Mouse (Mus musculus): ENCODE measurements around the gene Slc9a4. TPM values are rescaled to one million over a fixed set of nuclear protein-coding genes. Genes with fewer than 3 reads are reported as not detected.
"Not testable (repeated sequence)": the region's sequence is repeated elsewhere in the genome, so short reads cannot be mapped to it uniquely, and the experiment has no call there.

Slc9a4 gene
- polyA plus RNA-seq, 1 experiment from 2014 or later, result not detected

- H3K4me1 ChIP-seq (replicated peaks), result no peaks in the 10 kb centered on the region
- H3K27ac ChIP-seq (replicated peaks), result no peak overlapping the region
- H3K9ac ChIP-seq, result no peak overlapping the region
- H3K4me3 ChIP-seq (replicated peaks), result no peak overlapping the region
- H3K27me3 ChIP-seq, result no peaks in the 10 kb centered on the region
- no peak overlapping the region for H3K4me2 ChIP-seq
- no peaks in the 10 kb centered on the region for H3K9me3 ChIP-seq (replicated peaks)
- no peaks in the 10 kb centered on the region for H3K36me3 ChIP-seq (replicated peaks)
- ATAC-seq (ENCODE audit: insufficient read depth), result no peak
- WGBS (ENCODE audit: insufficient replicate concordance), result 41% methylated on average over 6 of the region's 6 CpGs
Observed at GRCm38 (mm10) chr1:40650803-40651497, 71.1 kb downstream of the Slc9a4 start.

GRCm38 (mm10) chr1:40657035-40657434, 77.2 kb downstream of the Slc9a4 start:
- Histone ChIP-seq H3K27ac (replicated peaks) (no peak overlapping the region), H3K4me1 (replicated peaks) (no peaks in the 10 kb centered on the region), H3K9me3 (replicated peaks) (no peaks in the 10 kb centered on the region), H3K27me3 (no peaks in the 10 kb centered on the region), H3K9ac (no peak overlapping the region), H3K4me2 (no peak overlapping the region), H3K4me3 (replicated peaks) (no peak overlapping the region), H3K36me3 (replicated peaks) (no peaks in the 10 kb centered on the region)
- no peak for ATAC-seq (ENCODE audit: insufficient read depth)
- WGBS (ENCODE audit: insufficient replicate concordance), result 53% methylated on average over 4 of the region's 4 CpGs

- Histone ChIP-seq H3K9me3 (replicated peaks) (no peaks in the 10 kb centered on the region), H3K36me3 (replicated peaks) (no peaks in the 10 kb centered on the region), H3K27me3 (no peaks in the 10 kb centered on the region), H3K27ac (replicated peaks) (no peak overlapping the region), H3K4me3 (replicated peaks) (no peak overlapping the region), H3K4me2 (no peak overlapping the region), H3K9ac (no peak overlapping the region), H3K4me1 (replicated peaks) (no peaks in the 10 kb centered on the region)
- ATAC-seq (ENCODE audit: insufficient read depth), result no peak
- 46% methylated on average over 8 of the region's 8 CpGs for WGBS (ENCODE audit: insufficient replicate concordance)
Observed at GRCm38 (mm10) chr1:40657978-40658496, 78.2 kb downstream of the Slc9a4 start.

- Histone ChIP-seq H3K4me1 (replicated peaks) (no peaks in the 10 kb centered on the region), H3K27me3 (no peaks in the 10 kb centered on the region), H3K4me3 (replicated peaks) (no peak overlapping the region), H3K9ac (no peak overlapping the region), H3K4me2 (no peak overlapping the region), H3K9me3 (replicated peaks) (no peaks in the 10 kb centered on the region), H3K36me3 (replicated peaks) (no peaks in the 10 kb centered on the region), H3K27ac (replicated peaks) (no peak overlapping the region)
- 55% methylated on average over 12 of the region's 12 CpGs for WGBS (ENCODE audit: insufficient replicate concordance)
- ATAC-seq (ENCODE audit: insufficient read depth), result no peak
Observed at GRCm38 (mm10) chr1:40659017-40659416, 79.1 kb downstream of the Slc9a4 start.

GRCm38 (mm10) chr1:40659496-40659895, 79.6 kb downstream of the Slc9a4 start:
- Histone ChIP-seq H3K36me3 (replicated peaks) (no peaks in the 10 kb centered on the region), H3K9ac (no peak overlapping the region), H3K27me3 (no peaks in the 10 kb centered on the region), H3K9me3 (replicated peaks) (no peaks in the 10 kb centered on the region), H3K4me3 (replicated peaks) (no peak overlapping the region), H3K27ac (replicated peaks) (no peak overlapping the region), H3K4me2 (no peak overlapping the region), H3K4me1 (replicated peaks) (no peaks in the 10 kb centered on the region)
- 57% methylated on average over 9 of the region's 9 CpGs for WGBS (ENCODE audit: insufficient replicate concordance)
- ATAC-seq (ENCODE audit: insufficient read depth), result no peak

GRCm38 (mm10) chr1:40660838-40661237, 81.0 kb downstream of the Slc9a4 start:
- H3K9me3 ChIP-seq (replicated peaks), result no peaks in the 10 kb centered on the region
- no peak overlapping the region for H3K4me2 ChIP-seq
- H3K9ac ChIP-seq, result no peak overlapping the region
- H3K36me3 ChIP-seq (replicated peaks), result no peaks in the 10 kb centered on the region
- ATAC-seq (ENCODE audit: insufficient read depth), result no peak
- WGBS (ENCODE audit: insufficient replicate concordance), result 58% methylated on average over 6 of the region's 6 CpGs
- no peaks in the 10 kb centered on the region for H3K4me1 ChIP-seq (replicated peaks)
- H3K27ac ChIP-seq (replicated peaks), result no peak overlapping the region
- H3K27me3 ChIP-seq, result no peaks in the 10 kb centered on the region
- no peak overlapping the region for H3K4me3 ChIP-seq (replicated peaks)

GRCm38 (mm10) chr1:40665401-40666370, 85.8 kb downstream of the Slc9a4 start:
- H3K4me2 ChIP-seq, result no peak overlapping the region
- H3K9ac ChIP-seq, result no peak overlapping the region
- H3K36me3 ChIP-seq (replicated peaks), result no peaks in the 10 kb centered on the region
- no peaks in the 10 kb centered on the region for H3K27me3 ChIP-seq
- H3K4me3 ChIP-seq (replicated peaks), result no peak overlapping the region
- H3K9me3 ChIP-seq (replicated peaks), result no peaks in the 10 kb centered on the region
- ATAC-seq (ENCODE audit: insufficient read depth), result no peak
- no peaks in the 10 kb centered on the region for H3K4me1 ChIP-seq (replicated peaks)
- 26% methylated on average over 12 of the region's 12 CpGs for WGBS (ENCODE audit: insufficient replicate concordance)
- H3K27ac ChIP-seq (replicated peaks), result no peak overlapping the region

GRCm38 (mm10) chr1:40667442-40667841, 87.6 kb downstream of the Slc9a4 start:
- H3K27me3 ChIP-seq; H3K9me3 ChIP-seq (replicated peaks); H3K9ac ChIP-seq; H3K4me3 ChIP-seq (replicated peaks); H3K4me2 ChIP-seq; ATAC-seq (ENCODE audit: insufficient read depth); H3K4me1 ChIP-seq (replicated peaks); H3K27ac ChIP-seq (replicated peaks); H3K36me3 ChIP-seq (replicated peaks): not testable (repeated sequence)
- 13% methylated on average over 3 of the region's 3 CpGs for WGBS (ENCODE audit: insufficient replicate concordance)

- WGBS (ENCODE audit: insufficient replicate concordance), result 50% methylated on average over 3 of the region's 3 CpGs
- Histone ChIP-seq H3K9ac (no peak overlapping the region), H3K36me3 (replicated peaks) (no peaks in the 10 kb centered on the region), H3K4me1 (replicated peaks) (no peaks in the 10 kb centered on the region), H3K27ac (replicated peaks) (no peak overlapping the region), H3K4me2 (no peak overlapping the region), H3K9me3 (replicated peaks) (no peaks in the 10 kb centered on the region), H3K4me3 (replicated peaks) (no peak overlapping the region), H3K27me3 (no peaks in the 10 kb centered on the region)
- no peak for ATAC-seq (ENCODE audit: insufficient read depth)
Observed at GRCm38 (mm10) chr1:40670025-40670424, 90.1 kb downstream of the Slc9a4 start.

- Histone ChIP-seq H3K4me3 (replicated peaks) (no peak overlapping the region), H3K9ac (no peak overlapping the region), H3K36me3 (replicated peaks) (no peaks in the 10 kb centered on the region), H3K27ac (replicated peaks) (no peak overlapping the region), H3K27me3 (no peaks in the 10 kb centered on the region), H3K9me3 (replicated peaks) (no peaks in the 10 kb centered on the region), H3K4me1 (replicated peaks) (no peaks in the 10 kb centered on the region), H3K4me2 (no peak overlapping the region)
- WGBS (ENCODE audit: insufficient replicate concordance), result 78% methylated on average over 4 of the region's 4 CpGs
- ATAC-seq (ENCODE audit: insufficient read depth), result no peak
Observed at GRCm38 (mm10) chr1:40671490-40671889, 91.6 kb downstream of the Slc9a4 start.

GRCm38 (mm10) chr1:40677306-40677705, 97.4 kb downstream of the Slc9a4 start:
- Histone ChIP-seq H3K9ac (no peak overlapping the region), H3K27ac (replicated peaks) (no peak overlapping the region), H3K27me3 (peaks cover 51% of the 10 kb centered on the region), H3K4me1 (replicated peaks) (peaks cover 14% of the 10 kb centered on the region; the same call in 1 of the 2 replicates), H3K36me3 (replicated peaks) (no peaks in the 10 kb centered on the region), H3K4me2 (no peak overlapping the region), H3K4me3 (replicated peaks) (no peak overlapping the region), H3K9me3 (replicated peaks) (no peaks in the 10 kb centered on the region)
- 32% methylated on average over 5 of the region's 5 CpGs for WGBS (ENCODE audit: insufficient replicate concordance)
- ATAC-seq (ENCODE audit: insufficient read depth), result no peak
